Mouse (Mus musculus): ENCODE measurements at regions not wholly inside any gene's neighbourhood (a gene's known extent, or its start where the extent isn't known, plus 50 kb on each side); places are given as distances from the start of the nearest gene placed in this dataset.
A peak's percentile ranks its signal among the peaks of the same experiment; 100 is the strongest.
"Not testable (repeated sequence)": the region's sequence is repeated elsewhere in the genome, so short reads cannot be mapped to it uniquely, and the experiment has no call there.

DNA sequence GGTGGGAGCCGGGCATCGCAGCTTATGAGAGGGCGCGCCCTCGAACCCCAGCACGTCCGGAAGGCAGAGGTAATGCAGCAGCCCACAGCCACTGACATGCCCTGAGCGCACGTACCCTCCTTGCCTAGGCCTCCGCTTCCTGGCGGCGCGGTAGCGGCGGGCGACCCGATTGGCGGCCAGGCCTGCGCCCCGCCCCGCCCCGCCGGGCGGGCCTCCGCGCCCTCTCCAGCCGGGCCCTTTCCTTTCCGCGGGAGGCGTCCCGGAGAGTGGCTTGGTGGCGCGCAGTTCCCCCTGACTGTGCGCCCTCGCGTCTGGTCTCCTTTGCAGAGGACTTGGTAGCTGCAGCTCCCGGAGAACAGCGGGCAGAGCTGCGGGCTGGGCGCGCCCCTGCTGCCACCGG is 461.1 kb downstream of the Gm21863 start:
- DNase-seq, result peak; percentile 0

- not testable (repeated sequence) for DNase-seq
Observed at GRCm38 (mm10) chr12:20426359-20426758, 472.1 kb downstream of the Gm21863 start.

- peak; percentile 10 for DNase-seq
Observed at GRCm38 (mm10) chr12:20464585-20464984, 510.3 kb downstream of the Gm21863 start.

Data from lung, postnatal 36 days (tissue).